Mouse (Mus musculus) G1E (cell line): ENCODE data around the gene Ddx20.

Experiments used
- CTCF ChIP-seq: IDR thresholded peaks from 2 replicates; pipeline ENCODE4 v1.5.1; 2012; ENCODE audit warnings: low read depth, low read length, inconsistent platforms, mixed read lengths
- GATA1 ChIP-seq: IDR thresholded peaks from 2 replicates; pipeline ENCODE4 v1.6.1; 2012; ENCODE audit warnings: borderline replicate concordance, low read length, inconsistent platforms, mixed read lengths
- POLR2AphosphoS5 ChIP-seq: IDR thresholded peaks from 2 replicates; pipeline ENCODE4 v1.6.1; 2012; ENCODE audit warnings: low read depth, low read length, inconsistent platforms; ENCODE audit not compliant: insufficient replicate concordance

DNA sequence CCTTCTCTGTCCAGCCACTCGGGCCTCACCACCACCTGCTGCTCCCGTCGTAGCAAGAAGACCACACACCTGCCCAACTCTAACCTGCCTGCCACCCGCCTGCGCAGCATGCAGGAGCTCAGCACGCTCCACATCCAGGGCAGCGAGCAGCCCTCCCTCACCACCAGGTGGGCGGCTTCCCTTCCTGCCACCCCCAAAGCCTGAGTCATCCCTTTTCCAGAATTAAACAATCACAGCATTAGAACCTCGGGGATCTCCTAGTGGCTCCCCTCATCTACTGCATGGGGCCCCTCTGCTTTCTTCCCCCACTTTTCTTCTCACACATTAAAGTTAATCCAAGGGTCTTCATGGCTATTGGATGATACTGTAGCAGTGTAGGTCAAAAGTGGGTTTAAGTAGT is 19.2 kb downstream of the Ddx20 start:
- TF ChIP-seq CTCF (no peak), GATA1 (no peak), POLR2AphosphoS5 (no peak)
